7 mouse cellular contexts compared by ENCODE assay signal in the genomic region with DNA sequence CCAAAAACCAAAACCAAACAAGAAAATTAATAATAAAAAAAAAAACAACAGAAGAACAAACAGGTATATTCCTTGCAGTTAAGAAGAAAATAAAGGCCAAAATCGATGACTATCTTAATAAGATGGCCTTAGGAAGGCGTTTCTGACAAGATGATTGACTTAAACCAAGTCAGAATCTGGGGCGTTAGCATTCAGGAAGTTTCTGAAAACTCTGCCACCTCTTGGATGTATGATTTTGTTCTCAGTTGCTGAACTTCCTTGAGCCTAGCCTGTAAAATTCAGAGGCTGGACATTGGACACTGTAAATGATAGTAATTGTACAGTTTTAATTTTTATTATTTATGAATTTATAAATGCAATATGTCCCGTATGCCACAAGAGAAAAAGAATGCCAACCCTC. TPM values are rescaled to one million over a fixed set of nuclear protein-coding genes. Genes with fewer than 3 reads are reported as not detected.
A peak's percentile ranks its signal among the peaks of the same experiment; 100 is the strongest.
DNase-seq lines count a peak whose midpoint lies in the region; ATAC-seq lines count a peak whose summit lies in the region.

No protein-coding gene starts in this region.

- peak overlapping the region; percentile 99; the same call in 1 of the 2 replicates for H3K4me3 ChIP-seq in neural tube, embryonic 11.5 days (ENCODE audit: low read depth, low read length)
- H3K4me3 ChIP-seq in forebrain, embryonic 13.5 days, result peak overlapping the region; percentile 99
- no peak overlapping the region; the same call in 1 of the 2 replicates for H3K4me3 ChIP-seq in liver, embryonic 13.5 days (replicated peaks)

- WGBS in neural tube, embryonic 11.5 days, result 76% methylated on average over 4 of the region's 4 CpGs
- 73% methylated on average over 4 of the region's 4 CpGs for WGBS in forebrain, embryonic 13.5 days
- WGBS in liver, embryonic 13.5 days (ENCODE audit: insufficient replicate concordance), result 39% methylated on average over 4 of the region's 4 CpGs

- ATAC-seq in neural tube, embryonic 11.5 days (ENCODE audit: insufficient read depth, low FRiP score, low TSS enrichment), result no peak
- no peak for ATAC-seq in forebrain, embryonic 13.5 days
- no peak for ATAC-seq in liver, embryonic 13.5 days (ENCODE audit: low read depth)

- peaks cover 3% of the 10 kb centered on the region; the same call in 1 of the 2 replicates for H3K36me3 ChIP-seq in neural tube, embryonic 11.5 days (ENCODE audit: control insufficient read depth, insufficient read depth, low read length)
- H3K36me3 ChIP-seq in forebrain, embryonic 13.5 days (ENCODE audit: poor library complexity, severe bottlenecking), result peaks cover 10% of the 10 kb centered on the region
- H3K36me3 ChIP-seq in liver, embryonic 13.5 days, result peaks cover 13% of the 10 kb centered on the region

- no peaks in the 10 kb centered on the region for H3K9me3 ChIP-seq in neural tube, embryonic 11.5 days (ENCODE audit: control insufficient read depth, low read length)
- no peaks in the 10 kb centered on the region for H3K9me3 ChIP-seq in forebrain, embryonic 13.5 days (replicated peaks)
- no peaks in the 10 kb centered on the region for H3K9me3 ChIP-seq in liver, embryonic 13.5 days (replicated peaks)

- H3K4me1 ChIP-seq in neural tube, embryonic 11.5 days (ENCODE audit: control insufficient read depth, insufficient read depth, low read length), result peaks cover 13% of the 10 kb centered on the region
- H3K4me1 ChIP-seq in forebrain, embryonic 13.5 days, result peaks cover 30% of the 10 kb centered on the region
- peaks cover 33% of the 10 kb centered on the region for H3K4me1 ChIP-seq in liver, embryonic 13.5 days (replicated peaks)

- no peak for DNase-seq in neural tube, embryonic 11.5 days (ENCODE audit: low spot score)
- no peak for DNase-seq in neural tube, embryonic 10.5 days (ENCODE audit: extremely low spot score, low spot score)
- no peak for DNase-seq in liver, embryonic 13.5 days
- DNase-seq in right cerebral cortex, postnatal 14 days, result no peak
- DNase-seq in frontal cortex, postnatal 36 days (ENCODE audit: low spot score in 2 of 2), result no peak
- DNase-seq in left cerebral cortex, postnatal 4 days, result no peak

- no peak overlapping the region; the same call in 1 of the 2 replicates for H3K4me2 ChIP-seq in neural tube, embryonic 11.5 days (ENCODE audit: low read depth)
- H3K4me2 ChIP-seq in forebrain, embryonic 13.5 days, result peak overlapping the region; percentile 62
- peak overlapping the region; percentile 72 for H3K4me2 ChIP-seq in liver, embryonic 13.5 days

- no peaks in the 10 kb centered on the region for H3K27me3 ChIP-seq in neural tube, embryonic 11.5 days (ENCODE audit: control insufficient read depth, insufficient read depth, low read length)
- no peaks in the 10 kb centered on the region for H3K27me3 ChIP-seq in forebrain, embryonic 13.5 days
- H3K27me3 ChIP-seq in liver, embryonic 13.5 days, result no peaks in the 10 kb centered on the region

- H3K9ac ChIP-seq in neural tube, embryonic 11.5 days (ENCODE audit: low read length), result no peak overlapping the region
- H3K9ac ChIP-seq in forebrain, embryonic 13.5 days, result no peak overlapping the region
- H3K9ac ChIP-seq in liver, embryonic 13.5 days, result no peak overlapping the region

- intact Hi-C loops in left cerebral cortex, postnatal 4 days (cut with DNase I), result no loop called here

- H3K27ac ChIP-seq in neural tube, embryonic 11.5 days (ENCODE audit: low read depth, low read length), result no peak overlapping the region
- no peak overlapping the region for H3K27ac ChIP-seq in forebrain, embryonic 13.5 days
- H3K27ac ChIP-seq in liver, embryonic 13.5 days, result no peak overlapping the region

RNA-seq across cellular contexts. Expression of gene Rbbp6, which starts 3.3 kb away (rescaled TPM):
- 28.7 and 34.0 TPM in 2 replicates for polyA plus RNA-seq in neural tube, embryonic 11.5 days (2014; fragmentation: Nextera tagmentation; extraction: Ambion mirVana)
- 33.7 and 33.8 TPM in 2 replicates for polyA plus RNA-seq in forebrain, embryonic 13.5 days (2015; fragmentation: Nextera tagmentation; extraction: Ambion mirVana)
- polyA plus RNA-seq in liver, embryonic 13.5 days (2015; fragmentation: Nextera tagmentation; extraction: Ambion mirVana), result 11.3 and 12.9 TPM in 2 replicates
- 10 to 100 TPM; 74.4 to 78.6 TPM for total RNA-seq in left cerebral cortex, postnatal 4 days (2021)
